Mouse (Mus musculus) kidney, postnatal 0 days (tissue): Measurements from ENCODE around the gene Ppcdc. TPM values are rescaled to one million over a fixed set of nuclear protein-coding genes. Genes with fewer than 3 reads are reported as not detected.

Experiments
- ATAC-seq: fragments of 200-750 bp; cut with Nextera tagmentation; replicated peaks from 2 replicates; pipeline ENCODE4 v1.8.0; 2017; ENCODE audit warnings: low read depth, moderate number of reproducible peaks, moderate TSS enrichment, moderate library complexity; ENCODE audit not compliant: low FRiP score
- DNase-seq: peaks from one replicate; pipeline ENCODE4 v3.0.0-alpha.2; 2016; ENCODE audit warnings: low spot score
- H3K27ac ChIP-seq: fragments of 300-500 bp; sonication (generic); 2 replicates; pipeline ENCODE4 v1.5.1; 2014; ENCODE audit warnings: mild to moderate bottlenecking
- H3K27me3 ChIP-seq: fragments of 300-500 bp; sonication (generic); 2 replicates; pipeline ENCODE4 v1.6.1; 2014; ENCODE audit warnings: low read length, mixed read lengths; ENCODE audit not compliant: insufficient read depth
- H3K36me3 ChIP-seq: fragments of 300-500 bp; sonication (generic); 2 replicates; pipeline ENCODE4 v1.6.1; 2014; ENCODE audit warnings: low read length, mixed read lengths; ENCODE audit not compliant: insufficient read depth
- H3K4me1 ChIP-seq: fragments of 300-500 bp; sonication (generic); replicated peaks from 2 replicates; pipeline ENCODE4 v1.6.1; 2014; ENCODE audit warnings: antibody characterized with exemption, low read length, mixed read lengths; ENCODE audit not compliant: insufficient read depth
- H3K4me2 ChIP-seq: fragments of 300-500 bp; sonication (generic); 2 replicates; pipeline ENCODE4 v1.6.1; 2014; ENCODE audit warnings: mild to moderate bottlenecking, low read length, moderate library complexity, mixed read lengths
- H3K4me3 ChIP-seq: fragments of 300-500 bp; sonication (generic); replicated peaks from 2 replicates; pipeline ENCODE4 v1.5.1; 2014; ENCODE audit warnings: low read depth, low read length
- H3K9ac ChIP-seq: fragments of 300-500 bp; sonication (generic); 2 replicates; pipeline ENCODE4 v1.6.1; 2014; ENCODE audit warnings: low read depth, low read length
- H3K9me3 ChIP-seq: fragments of 300-500 bp; sonication (generic); replicated peaks from 2 replicates; pipeline ENCODE4 v1.6.1; 2016; ENCODE audit warnings: low read length, inconsistent platforms, mixed read lengths
- CTCF ChIP-seq: IDR thresholded peaks from 2 replicates; pipeline ENCODE4 v1.5.1; 2016; ENCODE audit warnings: antibody characterized with exemption, low read depth, mild to moderate bottlenecking, moderate library complexity
- WGBS: fragments of 180-500 bp; shearing (Covaris S2); extraction: QIAGEN DNeasy Blood & Tissue Kit; methylation state at CpG from one replicate; pipeline ENCODE4 v1.1.7; 2014; 5-methylcytosine and 5-hydroxymethylcytosine counted together
- polyA plus RNA-seq: library from polyadenylated mRNA; unstranded; fragments of >200 nt; fragmentation: Nextera tagmentation; extraction: Ambion mirVana; gene quantifications from 2 replicates; pipeline ENCODE4 v1.2.1, GENCODE M21; 2015

Gene Ppcdc
- polyA plus RNA-seq, 1 experiment from 2014 or later, result 29.6 TPM

DNA sequence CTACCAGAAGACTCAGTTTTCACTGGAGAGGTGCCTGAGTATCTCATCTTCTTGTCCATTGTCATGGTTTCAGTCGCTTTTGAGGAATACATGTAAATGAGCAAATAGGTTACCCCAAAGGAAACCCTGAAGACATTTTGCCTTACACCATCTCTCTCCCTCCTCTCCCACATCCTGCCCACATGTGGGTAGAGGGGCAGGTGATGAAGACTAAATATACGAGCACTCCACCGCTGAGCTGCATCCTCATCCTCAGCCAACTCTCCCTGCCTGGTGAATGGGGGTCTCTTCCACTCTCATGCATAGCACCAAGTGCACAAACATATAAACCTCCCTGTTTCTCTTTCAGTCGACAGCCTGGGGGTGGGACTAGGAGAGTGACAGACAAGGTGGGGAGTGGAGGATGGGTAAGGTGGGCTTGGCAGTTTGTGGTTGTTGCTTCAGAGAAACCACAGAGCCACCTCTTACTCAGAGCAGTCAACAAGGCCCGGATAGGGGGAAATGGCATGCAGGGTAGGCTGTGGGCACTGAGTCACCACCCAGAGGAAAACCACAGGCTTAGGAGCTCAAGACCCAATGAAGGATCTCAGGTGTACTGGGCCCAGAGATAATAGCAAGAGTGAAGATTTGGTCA is 100.2 kb downstream of the Ppcdc start:
- Histone ChIP-seq H3K36me3 (no peaks in the 10 kb centered on the region), H3K9ac (no peak overlapping the region), H3K4me2 (no peak overlapping the region), H3K4me3 (no peak overlapping the region), H3K4me1 (no peaks in the 10 kb centered on the region), H3K9me3 (no peaks in the 10 kb centered on the region), H3K27ac (no peak overlapping the region), H3K27me3 (no peaks in the 10 kb centered on the region)
- WGBS, result 80% methylated on average over 5 of the region's 5 CpGs
- no peak for TF ChIP-seq CTCF
- DNase-seq (no peak), ATAC-seq (no peak)

DNA sequence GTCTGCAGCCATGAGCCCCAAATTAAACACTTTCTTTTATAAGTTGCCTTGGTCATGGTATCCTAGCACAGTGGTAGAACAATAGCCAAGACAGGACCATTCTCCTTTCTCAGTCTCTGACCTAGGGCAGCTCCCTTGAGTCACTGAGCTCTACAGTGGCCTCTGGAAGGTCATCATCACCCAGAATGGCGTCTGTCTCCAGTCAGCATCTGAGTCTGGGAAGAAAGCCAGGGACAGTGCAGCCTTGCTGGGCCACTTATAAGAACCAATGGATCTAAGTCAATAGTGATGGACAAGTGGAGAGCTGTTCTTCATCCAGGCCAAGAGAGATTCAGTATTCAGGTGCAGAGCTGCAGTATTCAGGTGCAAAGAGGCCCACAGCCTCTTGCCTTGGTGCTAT is 101.2 kb downstream of the Ppcdc start:
- TF ChIP-seq CTCF, result no peak
- no peak overlapping the region for H3K9ac ChIP-seq
- DNase-seq, result no peak
- H3K27me3 ChIP-seq, result no peaks in the 10 kb centered on the region
- no peaks in the 10 kb centered on the region for H3K9me3 ChIP-seq
- H3K36me3 ChIP-seq, result no peaks in the 10 kb centered on the region
- WGBS, result 61% methylated on average over 1 of the region's 1 CpGs
- no peaks in the 10 kb centered on the region for H3K4me1 ChIP-seq
- no peak for ATAC-seq
- no peak overlapping the region for H3K4me2 ChIP-seq
- no peak overlapping the region for H3K4me3 ChIP-seq
- H3K27ac ChIP-seq, result no peak overlapping the region

Other genes with a start within 250 kb of the Ppcdc start
- gene Trcg1, start 203.6 kb downstream of the Ppcdc start, polyA plus RNA-seq, result 0.04 TPM in 1 of 2 replicates, not detected in the other
- 13.1 and 13.6 TPM in 2 replicates for gene 1700017B05Rik, start 177.5 kb downstream of the Ppcdc start, polyA plus RNA-seq
- 18.3 and 19.4 TPM in 2 replicates for gene Scamp5, start 27.9 kb upstream of the Ppcdc start, polyA plus RNA-seq
- 3.8 and 4.2 TPM in 2 replicates for gene Rpp25, start 63.9 kb upstream of the Ppcdc start, polyA plus RNA-seq
- 1,314 and 1,348 TPM in 2 replicates for gene Cox5a, start 81.2 kb upstream of the Ppcdc start, polyA plus RNA-seq
- gene Fam219b, start 97.4 kb upstream of the Ppcdc start, polyA plus RNA-seq, result 13.6 and 15.1 TPM in 2 replicates
- 34.5 and 35.9 TPM in 2 replicates for gene Mpi, start 112.6 kb upstream of the Ppcdc start, polyA plus RNA-seq
- 100 and 104 TPM in 2 replicates for gene Scamp2, start 120.8 kb upstream of the Ppcdc start, polyA plus RNA-seq
- gene Ulk3, start 149.3 kb upstream of the Ppcdc start, polyA plus RNA-seq, result 8.0 and 8.4 TPM in 2 replicates
- 0.04 TPM in 1 of 2 replicates, not detected in the other for gene Cplx3, start 166.2 kb upstream of the Ppcdc start, polyA plus RNA-seq
- gene Lman1l, start 180.7 kb upstream of the Ppcdc start, polyA plus RNA-seq, result not detected in 2 replicates
- 23.9 and 25.2 TPM in 2 replicates for gene Csk, start 213.5 kb upstream of the Ppcdc start, polyA plus RNA-seq
- not detected in 2 replicates for gene Cyp1a2, start 243.6 kb upstream of the Ppcdc start, polyA plus RNA-seq
- 0.29 and 0.34 TPM in 2 replicates for gene Cyp1a1, start 247.8 kb upstream of the Ppcdc start, polyA plus RNA-seq